Comparison of ENCODE assay signal across 9 mouse cellular contexts in genomic region chr14:20845577-20846088, GRCm38 (mm10). TPM values are rescaled to one million over a fixed set of nuclear protein-coding genes. Genes with fewer than 3 reads are reported as not detected.
DNase-seq lines count a peak whose midpoint lies in the region; ATAC-seq and TF ChIP-seq lines count a peak whose summit lies in the region.
"Had no signal": no experiment of that assay in that cellular context is flagged by ENCODE, and none has a peak within 500 bp of the region (broad histone marks: within the 10 kb centered on the region; RNA-seq: fewer than 3 reads in every experiment).

No protein-coding gene starts in this region.

- no peak for DNase-seq in limb, embryonic 10.5 days (ENCODE audit: low spot score)
- peak; percentile 56 to 70 for DNase-seq in heart, adult 9 months (ENCODE audit: low spot score in 2 of 2)
- peak; percentile 60 for DNase-seq in liver, postnatal 0 days
- DNase-seq in left cerebral cortex, postnatal 25 days (ENCODE audit: low spot score in 2 of 2), result no peak
- DNase-seq in frontal cortex, postnatal 25 days (ENCODE audit: low spot score in 2 of 2), result no peak
- DNase-seq in urinary bladder, adult 18-20 months (ENCODE audit: low spot score in 2 of 2), result no peak

- H3K27me3 ChIP-seq in limb, embryonic 13.5 days, result no peaks in the 10 kb centered on the region
- no peaks in the 10 kb centered on the region for H3K27me3 ChIP-seq in limb, embryonic 10.5 days (ENCODE audit: low read depth, poor library complexity, severe bottlenecking)
- H3K27me3 ChIP-seq in liver, postnatal 0 days (ENCODE audit: insufficient read depth, low read length), result no peaks in the 10 kb centered on the region
- H3K27me3 ChIP-seq in stomach, embryonic 15.5 days (replicated peaks), result no peaks in the 10 kb centered on the region
- H3K27me3 ChIP-seq: limb, embryonic 12.5 days had no signal

- no peaks in the 10 kb centered on the region for H3K9me3 ChIP-seq in limb, embryonic 13.5 days
- H3K9me3 ChIP-seq in limb, embryonic 10.5 days (replicated peaks), result no peaks in the 10 kb centered on the region
- H3K9me3 ChIP-seq in liver, postnatal 0 days (ENCODE audit: low read length), result no peaks in the 10 kb centered on the region
- H3K9me3 ChIP-seq in stomach, embryonic 15.5 days, result no peaks in the 10 kb centered on the region
- H3K9me3 ChIP-seq: limb, embryonic 12.5 days had no signal

- no peak for TF ChIP-seq CTCF in liver, postnatal 0 days (IDR thresholded peaks at IDR 0.05; ENCODE audit: low read depth)

- H3K27ac ChIP-seq in limb, embryonic 13.5 days, result peak overlapping the region; percentile 28; the same call in 1 of the 2 replicates
- no peak overlapping the region; the same call in 1 of the 2 replicates for H3K27ac ChIP-seq in limb, embryonic 10.5 days
- H3K27ac ChIP-seq in liver, postnatal 0 days (ENCODE audit: low read depth), result peak overlapping the region; percentile 81
- no peak overlapping the region; the same call in 1 of the 2 replicates for H3K27ac ChIP-seq in stomach, embryonic 15.5 days
- H3K27ac ChIP-seq: limb, embryonic 12.5 days had no signal

- peaks cover 14% of the 10 kb centered on the region for H3K4me1 ChIP-seq in limb, embryonic 13.5 days
- peaks cover 9% of the 10 kb centered on the region; the same call in 1 of the 2 replicates for H3K4me1 ChIP-seq in limb, embryonic 10.5 days
- H3K4me1 ChIP-seq in liver, postnatal 0 days (ENCODE audit: insufficient read depth), result peaks cover 12% of the 10 kb centered on the region
- H3K4me1 ChIP-seq in stomach, embryonic 15.5 days, result no peaks in the 10 kb centered on the region

- H3K36me3 ChIP-seq in limb, embryonic 13.5 days, result no peaks in the 10 kb centered on the region
- no peaks in the 10 kb centered on the region for H3K36me3 ChIP-seq in limb, embryonic 10.5 days
- no peaks in the 10 kb centered on the region for H3K36me3 ChIP-seq in liver, postnatal 0 days (replicated peaks; ENCODE audit: insufficient read depth, low read length)
- H3K36me3 ChIP-seq in stomach, embryonic 15.5 days, result no peaks in the 10 kb centered on the region
- H3K36me3 ChIP-seq: limb, embryonic 12.5 days had no signal

- WGBS in limb, embryonic 13.5 days, result 50% methylated on average over 9 of the region's 9 CpGs
- WGBS in limb, embryonic 10.5 days, result 76% methylated on average over 9 of the region's 9 CpGs
- 30% methylated on average over 9 of the region's 9 CpGs for WGBS in liver, postnatal 0 days (ENCODE audit: insufficient replicate concordance)
- 59% methylated on average over 9 of the region's 9 CpGs for WGBS in stomach, embryonic 15.5 days

- no peak overlapping the region for H3K9ac ChIP-seq in limb, embryonic 13.5 days
- H3K9ac ChIP-seq in liver, postnatal 0 days (replicated peaks), result no peak overlapping the region
- H3K9ac ChIP-seq in stomach, embryonic 15.5 days, result no peak overlapping the region
- H3K9ac ChIP-seq: limb, embryonic 12.5 days had no signal

- H3K4me2 ChIP-seq in limb, embryonic 13.5 days (replicated peaks), result no peak overlapping the region
- peak overlapping the region; percentile 50 for H3K4me2 ChIP-seq in liver, postnatal 0 days (ENCODE audit: low read depth, low read length)
- H3K4me2 ChIP-seq in stomach, embryonic 15.5 days, result peak overlapping the region; percentile 8; the same call in 1 of the 2 replicates
- H3K4me2 ChIP-seq: limb, embryonic 12.5 days had no signal

- H3K4me3 ChIP-seq in limb, embryonic 13.5 days, result no peak overlapping the region
- no peak overlapping the region for H3K4me3 ChIP-seq in limb, embryonic 10.5 days
- no peak overlapping the region for H3K4me3 ChIP-seq in liver, postnatal 0 days (ENCODE audit: low read depth, low read length)
- no peak overlapping the region for H3K4me3 ChIP-seq in stomach, embryonic 15.5 days (replicated peaks)
- H3K4me3 ChIP-seq: limb, embryonic 12.5 days had no signal

- no peak for ATAC-seq in limb, embryonic 13.5 days (ENCODE audit: low FRiP score, low read depth)
- ATAC-seq in liver, postnatal 0 days, result peak; percentile 71
- ATAC-seq in stomach, embryonic 15.5 days (ENCODE audit: insufficient read depth, low FRiP score, low read depth), result no peak

- TF ChIP-seq EP300 in liver, postnatal 0 days (IDR thresholded peaks at IDR 0.05; ENCODE audit: low read depth), result no peak

- intact Hi-C loops in left cerebral cortex, postnatal 25 days (cut with DNase I), result no loop called here

RNA-seq across cellular contexts. Expression of gene Plau, which starts 9.2 kb away (rescaled TPM):
- 2.9 and 3.0 TPM in 2 replicates for polyA plus RNA-seq in limb, embryonic 13.5 days (2015; fragmentation: Nextera tagmentation; extraction: Ambion mirVana)
- polyA plus RNA-seq in limb, embryonic 10.5 days (2016; fragmentation: Nextera tagmentation; extraction: Ambion mirVana), result 0.54 and 0.55 TPM in 2 replicates
- 0.83 and 0.84 TPM in 2 replicates for polyA plus RNA-seq in liver, postnatal 0 days (2015; fragmentation: Nextera tagmentation; extraction: Ambion mirVana)
- 1.3 and 1.9 TPM in 2 replicates for polyA plus RNA-seq in stomach, embryonic 15.5 days (2015; fragmentation: Nextera tagmentation; extraction: Ambion mirVana)
- 1 to 10 TPM; 5.9 to 7.8 TPM for total RNA-seq in left cerebral cortex, postnatal 25 days (2021)

RNA-seq across cellular contexts. Expression of gene Camk2g, which starts 51.7 kb away (rescaled TPM):
- polyA plus RNA-seq in limb, embryonic 13.5 days (2015; fragmentation: Nextera tagmentation; extraction: Ambion mirVana), result 63.5 and 74.6 TPM in 2 replicates
- polyA plus RNA-seq in limb, embryonic 10.5 days (2016; fragmentation: Nextera tagmentation; extraction: Ambion mirVana), result 43.3 and 57.6 TPM in 2 replicates
- 6.6 and 7.2 TPM in 2 replicates for polyA plus RNA-seq in liver, postnatal 0 days (2015; fragmentation: Nextera tagmentation; extraction: Ambion mirVana)
- 40.4 and 49.1 TPM in 2 replicates for polyA plus RNA-seq in stomach, embryonic 15.5 days (2015; fragmentation: Nextera tagmentation; extraction: Ambion mirVana)
- 100 to 1,000 TPM; 292 to 312 TPM for total RNA-seq in left cerebral cortex, postnatal 25 days (2021)

Comparison
In these comparisons a context has a peak if more than half of its experiments do, and no peak if none do; other contexts are left out.
1. H3K27ac ChIP-seq: peak in limb, embryonic 13.5 days (single experiment) and liver, postnatal 0 days (single experiment); none in limb, embryonic 10.5 days (single experiment) and stomach, embryonic 15.5 days (single experiment).
2. DNase-seq: peak in heart, adult 9 months (2 of 2) and liver, postnatal 0 days (single experiment); none in limb, embryonic 10.5 days (single experiment), left cerebral cortex, postnatal 25 days (0 of 2), frontal cortex, postnatal 25 days (0 of 2) and urinary bladder, adult 18-20 months (0 of 2).